Mouse (Mus musculus) lung, postnatal 0 days (tissue): Measurements from ENCODE around the gene Card6.

ENCODE experiments used
- CTCF ChIP-seq: IDR thresholded peaks from 2 replicates; pipeline ENCODE4 v1.5.1; 2016; ENCODE audit warnings: antibody characterized with exemption, mild to moderate bottlenecking
- EP300 ChIP-seq: IDR thresholded peaks from 2 replicates; pipeline ENCODE4 v1.6.1; 2016; ENCODE audit warnings: antibody characterized with exemption, mild to moderate bottlenecking, control low read depth

DNA sequence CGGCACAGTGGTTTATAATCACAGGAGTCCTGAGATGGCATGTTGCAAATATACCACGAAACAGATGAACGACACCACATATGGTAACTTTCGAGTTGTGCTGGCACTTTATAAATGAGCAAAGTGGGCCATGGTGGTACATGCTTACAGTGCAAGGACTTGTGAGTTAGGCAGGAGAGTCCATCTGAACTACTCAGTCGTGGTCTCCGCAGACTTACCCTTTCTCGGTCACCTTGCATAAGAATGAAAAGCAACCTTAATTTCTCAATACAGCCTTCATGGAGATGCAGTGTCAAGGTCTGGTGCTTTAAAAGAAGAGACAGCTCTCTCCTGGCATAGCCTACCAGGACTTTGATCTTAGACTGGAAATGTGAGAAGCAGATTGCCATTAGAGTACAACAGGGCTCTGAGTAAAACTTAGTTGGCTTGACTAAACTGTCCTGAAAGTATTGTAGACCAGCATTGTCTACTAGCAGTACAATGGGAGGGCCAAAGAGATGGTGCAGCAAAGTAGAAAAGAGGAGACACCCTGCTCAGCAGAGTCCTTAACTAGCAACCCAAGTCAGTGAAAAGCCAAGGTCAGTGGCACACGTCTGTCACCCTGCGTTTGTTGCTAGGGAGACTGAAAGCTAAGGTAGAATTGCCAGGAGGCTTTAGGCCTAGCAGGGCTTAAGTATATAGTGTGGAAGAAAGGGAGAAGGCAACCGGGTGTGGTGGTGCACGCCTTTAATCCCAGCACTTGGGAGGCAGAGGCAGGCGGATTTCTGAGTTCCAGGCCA is 13.4 kb upstream of the Card6 start:
- TF ChIP-seq CTCF: no peak
- TF ChIP-seq EP300: no peak
